Mouse (Mus musculus) liver, embryonic 13.5 days (tissue): Measurements from ENCODE around the gene Usp3. TPM values are rescaled to one million over a fixed set of nuclear protein-coding genes. Genes with fewer than 3 reads are reported as not detected.

Experiments
- polyA plus RNA-seq: library from polyadenylated mRNA; unstranded; fragments of >200 nt; fragmentation: Nextera tagmentation; extraction: Ambion mirVana; gene quantifications from 2 replicates; pipeline ENCODE4 v1.2.1, GENCODE M21; 2015

Usp3 gene
- polyA plus RNA-seq, 1 experiment from 2014 or later: 18.8 TPM

Other genes starting within 250 kb of the Usp3 start
- 26.7 and 28.5 TPM in 2 replicates for gene Herc1, start 242.7 kb downstream of the Usp3 start, polyA plus RNA-seq
- gene Fbxl22, start 78.5 kb downstream of the Usp3 start, polyA plus RNA-seq: 0.68 and 0.82 TPM in 2 replicates
- gene Car12, start 120.5 kb upstream of the Usp3 start, polyA plus RNA-seq: 0.17 and 0.53 TPM in 2 replicates
- 1.8 TPM in 2 replicates for gene Aph1b, start 202.3 kb upstream of the Usp3 start, polyA plus RNA-seq
- gene Gm10647, start 203.9 kb upstream of the Usp3 start, polyA plus RNA-seq: 0.13 and 0.17 TPM in 2 replicates
- 1.1 and 1.2 TPM in 2 replicates for gene Aph1c, start 241.6 kb upstream of the Usp3 start, polyA plus RNA-seq